Mouse (Mus musculus) gastrocnemius, postnatal 14 days (tissue): Measurements from ENCODE around the gene Gm17349. TPM values are rescaled to one million over a fixed set of nuclear protein-coding genes. Genes with fewer than 3 reads are reported as not detected.

ENCODE experiments used
- DNase-seq: peaks from one replicate; pipeline ENCODE4 v3.0.0; 2021; ENCODE audit warnings: mixed read lengths
- intact Hi-C: fragments of 180-260 bp; cut with DNase I; formaldehyde crosslinking; loops from one replicate; pipeline ENCODE4 v1.15.1; 2025; ENCODE audit warnings: low total_unique reads
- total RNA-seq, 2 experiments: library from RNA; stranded (reverse); gene quantifications; 2 replicates each; pipeline ENCODE4 v1.2.3; 2021

Gm17349 gene
- total RNA-seq, 2 experiments from 2014 or later, result 1.7 to 1.9 TPM

- intact Hi-C loops, result loop anchor here (10.0 kb wide), 1 partner anchor 183 kb away; no protein-coding TSS in a partner anchor
- DNase-seq, result no peak
Observed at GRCm38 (mm10) chr15:99721921-99722743, 16.8 kb upstream of the Gm17349 start.

GRCm38 (mm10) chr15:99719865-99720264 is 14.6 kb upstream of the Gm17349 start:
- intact Hi-C loops, result loop anchor here (10.0 kb wide), 1 partner anchor 185 kb away; no protein-coding TSS in a partner anchor
- DNase-seq, result no peak

GRCm38 (mm10) chr15:99718461-99719021 is 13.3 kb upstream of the Gm17349 start:
- intact Hi-C loops, result no loop called here
- peak; percentile 59 for DNase-seq

- peak; percentile 80 for DNase-seq
- intact Hi-C loops, result no loop called here
Observed at GRCm38 (mm10) chr15:99717386-99718334, 12.4 kb upstream of the Gm17349 start, which contains the start of gene Gpd1. TSS of gene Gpd1 (plus strand) at chr15:99717515.

GRCm38 (mm10) chr15:99716814-99717213 is 11.5 kb upstream of the Gm17349 start:
- DNase-seq, result no peak
- intact Hi-C loops, result no loop called here

GRCm38 (mm10) chr15:99715982-99716746 is 10.9 kb upstream of the Gm17349 start:
- intact Hi-C loops, result no loop called here
- DNase-seq, result no peak

GRCm38 (mm10) chr15:99715361-99715865 is 10.1 kb upstream of the Gm17349 start:
- intact Hi-C loops, result no loop called here

GRCm38 (mm10) chr15:99714858-99715257 is 9.6 kb upstream of the Gm17349 start:
- intact Hi-C loops, result loop anchor here (5.0 kb wide), 1 partner anchor 62 kb away; no protein-coding TSS in a partner anchor
- DNase-seq, result peak; percentile 75

More at GRCm38 (mm10) chr15:99715361-99715865, 10.1 kb upstream of the Gm17349 start:
- no peak for DNase-seq

GRCm38 (mm10) chr15:99714206-99714605 is 8.9 kb upstream of the Gm17349 start:
- no peak for DNase-seq
- intact Hi-C loops, result loop anchor here (5.0 kb wide), 1 partner anchor 63 kb away; no protein-coding TSS in a partner anchor

GRCm38 (mm10) chr15:99713569-99713968 is 8.3 kb upstream of the Gm17349 start:
- DNase-seq, result no peak
- intact Hi-C loops, result loop anchor here (5.0 kb wide), 1 partner anchor 64 kb away; no protein-coding TSS in a partner anchor

- intact Hi-C loops, result loop anchor here (5.0 kb wide), 1 partner anchor 64 kb away; no protein-coding TSS in a partner anchor
- DNase-seq, result no peak
Observed at GRCm38 (mm10) chr15:99712666-99713559, 7.6 kb upstream of the Gm17349 start.

- intact Hi-C loops, result loop anchor here (5.0 kb wide), 1 partner anchor 66 kb away; no protein-coding TSS in a partner anchor
- no peak for DNase-seq
Observed at GRCm38 (mm10) chr15:99711491-99711890, 6.2 kb upstream of the Gm17349 start.

GRCm38 (mm10) chr15:99710221-99711190 is 5.2 kb upstream of the Gm17349 start:
- intact Hi-C loops, result loop anchor here (5.0 kb wide), 1 partner anchor 67 kb away; no protein-coding TSS in a partner anchor
- DNase-seq, result no peak

- intact Hi-C loops, result no loop called here
- DNase-seq, result no peak
Observed at GRCm38 (mm10) chr15:99708176-99708575, 2.9 kb upstream of the Gm17349 start.

- DNase-seq, result no peak
- intact Hi-C loops, result no loop called here
Observed at GRCm38 (mm10) chr15:99704881-99705280, 409 bp downstream of the Gm17349 start.

GRCm38 (mm10) chr15:99704041-99704681 is 1.1 kb downstream of the Gm17349 start:
- intact Hi-C loops, result no loop called here

More at GRCm38 (mm10) chr15:99704041-99704681, 1.1 kb downstream of the Gm17349 start:
- no peak for DNase-seq
